Mouse (Mus musculus): ENCODE data around the gene Ddr2. TPM values are rescaled to one million over a fixed set of nuclear protein-coding genes. Genes with fewer than 3 reads are reported as not detected.
"Not testable (repeated sequence)": the region's sequence is repeated elsewhere in the genome, so short reads cannot be mapped to it uniquely, and the experiment has no call there.

The Ddr2 gene
- polyA plus RNA-seq, 1 experiment from 2014 or later: 15.6 TPM

DNA sequence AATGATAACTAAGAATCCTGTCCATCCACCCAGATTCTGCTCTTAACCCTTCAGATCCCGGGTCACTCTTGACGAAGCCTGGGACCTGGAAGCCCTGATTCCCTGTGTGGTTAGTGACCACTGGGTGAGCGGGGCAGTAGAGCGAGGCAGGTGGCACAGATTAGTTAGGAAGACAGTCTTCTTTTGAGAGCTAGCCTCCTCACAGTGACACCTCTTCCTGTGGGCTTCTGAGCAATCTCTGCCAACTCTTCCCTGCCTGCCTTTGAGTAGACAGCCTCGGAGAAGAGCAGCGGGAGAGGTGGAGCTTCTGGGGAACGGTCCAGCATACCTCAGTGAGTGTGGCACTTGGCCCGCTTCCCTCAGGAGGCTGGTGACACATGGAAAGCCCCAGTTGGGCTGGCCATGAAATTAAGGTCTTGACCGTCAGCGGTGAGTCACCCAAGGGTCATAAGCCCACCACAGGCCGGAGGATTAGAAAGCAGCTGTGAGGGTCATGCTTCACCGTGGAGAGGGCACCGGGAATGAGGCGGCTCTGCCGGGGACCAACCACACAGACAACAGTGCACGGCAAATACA lies 1.2 kb upstream of the Ddr2 start:
- no peak overlapping the region; the same call in 1 of the 2 replicates for H3K27ac ChIP-seq (ENCODE audit: low read depth, low read length)
- H3K36me3 ChIP-seq (ENCODE audit: control insufficient read depth, insufficient read depth): no peaks in the 10 kb centered on the region
- no peak for TF ChIP-seq CTCF (IDR thresholded peaks at IDR 0.05; ENCODE audit: low read depth)
- no peak overlapping the region for H3K9ac ChIP-seq (ENCODE audit: low read depth, low read length)
- no peaks in the 10 kb centered on the region for H3K27me3 ChIP-seq (replicated peaks; ENCODE audit: control insufficient read depth, insufficient read depth, low read length)
- no peaks in the 10 kb centered on the region for H3K4me1 ChIP-seq (replicated peaks; ENCODE audit: control insufficient read depth, insufficient read depth, low read length)
- 82% methylated on average over 16 of the region's 16 CpGs for WGBS
- H3K4me3 ChIP-seq (ENCODE audit: low read depth, low read length): no peak overlapping the region
- no peaks in the 10 kb centered on the region for H3K9me3 ChIP-seq (ENCODE audit: control insufficient read depth)
- no peak overlapping the region for H3K4me2 ChIP-seq (replicated peaks; ENCODE audit: low read depth)
- no peak for ATAC-seq

DNA sequence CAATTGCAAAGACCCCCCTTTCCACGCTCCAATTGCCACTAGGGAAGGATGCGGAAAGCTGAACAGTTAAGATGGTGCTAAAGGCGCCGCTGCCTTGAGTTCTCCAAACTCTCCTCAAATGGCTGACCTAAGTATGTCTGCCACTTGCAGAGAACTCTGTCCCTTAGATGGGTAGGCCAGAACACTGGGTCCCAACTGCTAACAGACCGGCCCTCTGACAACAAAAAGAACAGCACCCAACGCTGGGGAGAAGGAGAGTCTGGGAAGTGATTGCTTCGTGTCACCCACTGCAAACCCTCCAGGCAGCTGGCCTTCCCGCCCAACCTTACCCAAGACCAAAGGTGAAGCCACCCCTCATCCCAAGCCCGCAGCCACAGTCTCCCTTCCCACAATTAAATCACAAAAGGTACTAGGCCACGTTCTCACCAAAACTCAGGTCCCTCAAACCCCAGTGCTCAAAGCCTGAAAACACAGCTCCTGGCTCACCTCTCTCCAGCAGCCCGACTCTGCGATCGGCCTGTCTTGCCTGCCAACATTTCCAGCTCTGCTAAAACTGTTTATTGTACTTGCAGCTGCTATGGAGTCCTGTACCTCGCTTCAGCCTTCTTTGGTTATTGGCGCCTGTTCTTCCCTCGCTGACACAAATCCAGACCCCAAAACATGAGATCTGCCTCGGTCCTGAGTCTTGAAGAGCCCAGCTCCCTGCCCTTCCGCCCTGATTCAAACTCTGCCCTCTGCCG lies 616 bp downstream of the Ddr2 start:
- TF ChIP-seq CTCF (IDR thresholded peaks at IDR 0.05; ENCODE audit: low read depth): peak; percentile 12; the same call in 1 of the 2 replicates
- peak overlapping the region; percentile 81 for H3K27ac ChIP-seq (ENCODE audit: low read depth, low read length)
- H3K4me3 ChIP-seq (ENCODE audit: low read depth, low read length): peak overlapping the region; percentile 40
- H3K9me3 ChIP-seq (ENCODE audit: control insufficient read depth): no peaks in the 10 kb centered on the region
- H3K9ac ChIP-seq (ENCODE audit: low read depth, low read length): peak overlapping the region; percentile 46; the same call in 1 of the 2 replicates
- H3K27me3 ChIP-seq (replicated peaks; ENCODE audit: control insufficient read depth, insufficient read depth, low read length): no peaks in the 10 kb centered on the region
- WGBS: 60% methylated on average over 19 of the region's 19 CpGs
- no peak for ATAC-seq
- H3K4me1 ChIP-seq (replicated peaks; ENCODE audit: control insufficient read depth, insufficient read depth, low read length): no peaks in the 10 kb centered on the region
- H3K36me3 ChIP-seq (ENCODE audit: control insufficient read depth, insufficient read depth): no peaks in the 10 kb centered on the region
- peak overlapping the region; percentile 55 for H3K4me2 ChIP-seq (replicated peaks; ENCODE audit: low read depth)

GRCm38 (mm10) chr1:170102814-170103213 lies 7.7 kb downstream of the Ddr2 start:
- H3K9me3 ChIP-seq (ENCODE audit: control insufficient read depth); H3K4me1 ChIP-seq (replicated peaks; ENCODE audit: control insufficient read depth, insufficient read depth, low read length); H3K4me2 ChIP-seq (replicated peaks; ENCODE audit: low read depth); H3K36me3 ChIP-seq (ENCODE audit: control insufficient read depth, insufficient read depth); H3K4me3 ChIP-seq (ENCODE audit: low read depth, low read length); H3K9ac ChIP-seq (ENCODE audit: low read depth, low read length); H3K27ac ChIP-seq (ENCODE audit: low read depth, low read length); H3K27me3 ChIP-seq (replicated peaks; ENCODE audit: control insufficient read depth, insufficient read depth, low read length); ATAC-seq: not testable (repeated sequence)
- 85% methylated on average over 6 of the region's 6 CpGs for WGBS

- Histone ChIP-seq H3K36me3 (ENCODE audit: control insufficient read depth, insufficient read depth) (no peaks in the 10 kb centered on the region), H3K27me3 (replicated peaks; ENCODE audit: control insufficient read depth, insufficient read depth, low read length) (no peaks in the 10 kb centered on the region), H3K9ac (ENCODE audit: low read depth, low read length) (no peak overlapping the region), H3K4me1 (replicated peaks; ENCODE audit: control insufficient read depth, insufficient read depth, low read length) (no peaks in the 10 kb centered on the region), H3K4me3 (ENCODE audit: low read depth, low read length) (no peak overlapping the region), H3K27ac (ENCODE audit: low read depth, low read length) (no peak overlapping the region), H3K4me2 (replicated peaks; ENCODE audit: low read depth) (no peak overlapping the region), H3K9me3 (ENCODE audit: control insufficient read depth) (no peaks in the 10 kb centered on the region)
- ATAC-seq: no peak
- TF ChIP-seq CTCF (IDR thresholded peaks at IDR 0.05; ENCODE audit: low read depth): no peak
- 91% methylated on average over 7 of the region's 7 CpGs for WGBS
These were observed 23.9 kb downstream of the Ddr2 start for GRCm38 (mm10) chr1:170086631-170087030.

DNA sequence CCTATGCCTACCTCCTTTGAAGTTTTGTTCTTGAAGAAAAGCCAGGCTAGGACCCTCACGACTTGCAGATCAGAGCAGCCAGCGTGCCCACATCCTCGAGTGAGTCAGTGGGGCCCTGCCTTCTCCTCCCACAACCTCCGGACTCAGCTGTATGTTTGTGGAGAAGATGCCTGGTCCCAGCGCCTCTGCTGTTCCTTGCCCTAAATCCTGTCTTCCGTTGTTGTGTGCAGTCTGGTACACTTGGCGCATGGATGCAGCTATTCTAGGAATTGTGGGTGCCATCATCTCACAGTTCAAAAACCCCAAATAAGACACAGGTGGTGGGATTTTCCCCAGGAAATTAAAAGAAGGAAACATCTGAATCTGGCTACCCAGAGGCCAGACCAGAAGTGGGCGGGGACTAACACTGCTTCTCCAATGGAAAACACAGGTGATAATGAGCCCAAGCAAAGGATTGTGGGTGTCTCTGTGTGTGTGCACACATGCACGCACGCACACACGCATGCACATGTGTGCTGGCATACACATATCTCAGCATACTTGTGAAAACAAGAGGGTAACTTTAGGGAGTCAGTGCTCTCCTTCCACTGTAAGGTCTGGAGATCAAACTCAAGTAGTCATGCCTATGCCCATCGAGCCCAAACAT lies 26.3 kb downstream of the Ddr2 start:
- Histone ChIP-seq H3K4me3 (ENCODE audit: low read depth, low read length) (no peak overlapping the region), H3K9me3 (ENCODE audit: control insufficient read depth) (no peaks in the 10 kb centered on the region), H3K9ac (ENCODE audit: low read depth, low read length) (no peak overlapping the region), H3K27ac (ENCODE audit: low read depth, low read length) (no peak overlapping the region), H3K27me3 (replicated peaks; ENCODE audit: control insufficient read depth, insufficient read depth, low read length) (no peaks in the 10 kb centered on the region), H3K4me2 (replicated peaks; ENCODE audit: low read depth) (no peak overlapping the region), H3K36me3 (ENCODE audit: control insufficient read depth, insufficient read depth) (no peaks in the 10 kb centered on the region), H3K4me1 (replicated peaks; ENCODE audit: control insufficient read depth, insufficient read depth, low read length) (no peaks in the 10 kb centered on the region)
- WGBS: 86% methylated on average over 12 of the region's 12 CpGs
- no peak for TF ChIP-seq CTCF (IDR thresholded peaks at IDR 0.05; ENCODE audit: low read depth)
- no peak for ATAC-seq

GRCm38 (mm10) chr1:170080907-170081306 lies 29.7 kb downstream of the Ddr2 start:
- H3K9me3 ChIP-seq (ENCODE audit: control insufficient read depth): no peaks in the 10 kb centered on the region
- no peak for TF ChIP-seq CTCF (IDR thresholded peaks at IDR 0.05; ENCODE audit: low read depth)
- no peak for ATAC-seq
- H3K36me3 ChIP-seq (ENCODE audit: control insufficient read depth, insufficient read depth): no peaks in the 10 kb centered on the region
- H3K27ac ChIP-seq (ENCODE audit: low read depth, low read length): no peak overlapping the region
- H3K9ac ChIP-seq (ENCODE audit: low read depth, low read length): no peak overlapping the region
- no peaks in the 10 kb centered on the region for H3K4me1 ChIP-seq (replicated peaks; ENCODE audit: control insufficient read depth, insufficient read depth, low read length)
- no peak overlapping the region for H3K4me3 ChIP-seq (ENCODE audit: low read depth, low read length)
- 72% methylated on average over 1 of the region's 1 CpGs for WGBS
- H3K27me3 ChIP-seq (replicated peaks; ENCODE audit: control insufficient read depth, insufficient read depth, low read length): no peaks in the 10 kb centered on the region
- H3K4me2 ChIP-seq (replicated peaks; ENCODE audit: low read depth): no peak overlapping the region
